Mouse (Mus musculus) liver, adult 10 weeks (tissue): ENCODE measurements around the gene Bpifb9b. TPM values are rescaled to one million over a fixed set of nuclear protein-coding genes. Genes with fewer than 3 reads are reported as not detected.

Source experiments
- polyA plus RNA-seq: library from polyadenylated mRNA; stranded (reverse); fragments of 350-450 nt; fragmentation: Illumina TruSeq; extraction: RNeasy Lipid Tissue Mini Kit (QIAGEN cat#74804); gene quantifications from one replicate; pipeline ENCODE4 v1.2.3, GENCODE M21; 2014; ENCODE audit warnings: low read depth, low replicate concordance

The Bpifb9b gene
- not detected for polyA plus RNA-seq

DNA sequence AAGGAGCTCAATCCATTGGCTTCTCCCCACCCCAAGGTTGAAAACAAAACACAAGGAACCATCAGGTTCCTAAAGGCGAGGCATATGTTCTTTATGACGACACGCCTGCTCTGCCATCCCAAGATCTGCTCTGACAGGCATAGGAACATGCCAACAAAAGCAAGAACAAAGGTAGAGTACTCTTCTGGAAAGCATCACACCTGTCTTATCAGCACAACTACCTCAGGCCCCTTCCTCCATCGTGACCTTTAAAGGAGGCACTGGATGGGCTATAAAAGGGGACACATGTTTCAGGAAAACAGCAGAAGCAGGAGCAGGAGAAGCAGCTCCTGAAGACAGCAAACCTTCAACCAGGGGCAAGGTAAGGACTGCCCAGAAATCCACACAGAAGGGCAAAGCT, at the start of gene Bpifb9b:
TSS of gene Bpifb9b (plus strand) at position 301 of the 400 bp plus-strand sequence.

DNA sequence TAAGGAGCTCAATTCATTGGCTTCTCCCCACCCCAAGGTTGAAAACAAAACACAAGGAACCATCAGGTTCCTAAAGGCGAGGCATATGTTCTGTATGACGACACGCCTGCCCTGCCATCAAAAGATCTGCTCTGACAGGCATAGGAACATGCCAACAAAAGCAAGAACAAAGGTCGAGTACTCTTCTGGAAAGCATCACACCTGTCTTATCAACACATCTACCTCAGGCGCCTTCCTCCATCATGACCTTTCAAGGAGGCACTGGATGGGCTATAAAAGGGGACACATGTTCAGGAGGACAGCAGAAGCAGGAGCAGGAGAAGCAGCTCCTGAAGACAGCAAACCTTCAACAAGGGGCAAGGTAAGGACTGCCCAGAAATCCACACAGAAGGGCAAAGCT, 49.5 kb upstream of the Bpifb9b start, which contains the start of gene Bpifb9a:
TSS of gene Bpifb9a (plus strand) at position 301 of the 400 bp plus-strand sequence.

Other genes starting within 250 kb of the Bpifb9b start
- not detected for gene Bpifa3, start 176.9 kb upstream of the Bpifb9b start, polyA plus RNA-seq
- gene Bpifa1, start 164.3 kb upstream of the Bpifb9b start, polyA plus RNA-seq: not detected
- not detected for gene Bpifa5, start 144.6 kb upstream of the Bpifb9b start, polyA plus RNA-seq
- not detected for gene Bpifb1, start 116.4 kb upstream of the Bpifb9b start, polyA plus RNA-seq
- not detected for gene Bpifb5, start 83.5 kb upstream of the Bpifb9b start, polyA plus RNA-seq
- not detected for gene Bpifb9a, start 49.4 kb upstream of the Bpifb9b start, polyA plus RNA-seq
- 11.8 TPM for gene Cdk5rap1, start 65.8 kb downstream of the Bpifb9b start, polyA plus RNA-seq
- gene Snta1, start 100.9 kb downstream of the Bpifb9b start, polyA plus RNA-seq: 0.53 TPM
- gene Cbfa2t2, start 129.3 kb downstream of the Bpifb9b start, polyA plus RNA-seq: 6.5 TPM
- gene 1700003F12Rik, start 239.9 kb downstream of the Bpifb9b start, polyA plus RNA-seq: not detected
- not detected for gene Actl10, start 244.5 kb downstream of the Bpifb9b start, polyA plus RNA-seq